10 mouse cellular contexts compared by ENCODE assay signal in genomic region chr3:5090108-5090869, GRCm38 (mm10).
DNase-seq lines count a peak whose midpoint lies in the region; ATAC-seq and TF ChIP-seq lines count a peak whose summit lies in the region.
"Had no signal": no experiment of that assay in that cellular context is flagged by ENCODE, and none has a peak within 500 bp of the region (broad histone marks: within the 10 kb centered on the region; RNA-seq: fewer than 3 reads in every experiment).

No protein-coding gene starts in this region.

- no peak for TF ChIP-seq EP300 in stomach, postnatal 0 days (optimal IDR thresholded peaks at IDR 0.05)

- no peak overlapping the region for H3K27ac ChIP-seq in hindbrain, embryonic 16.5 days (ENCODE audit: low read depth, low read length)
- H3K27ac ChIP-seq in hindbrain, embryonic 13.5 days: no peak overlapping the region
- peak overlapping the region; percentile 15; the same call in 1 of the 2 replicates for H3K27ac ChIP-seq in midbrain, embryonic 15.5 days
- H3K27ac ChIP-seq in midbrain, embryonic 13.5 days: no peak overlapping the region
- H3K27ac ChIP-seq in intestine, embryonic 15.5 days: peak overlapping the region; percentile 44; the same call in 1 of the 2 replicates
- 0 out of 2 replicates have a peak overlapping the region, but pooled peaks have one; percentile 24 for H3K27ac ChIP-seq in stomach, postnatal 0 days (replicated peaks)

- WGBS in hindbrain, embryonic 16.5 days: 72% methylated on average over 13 of the region's 13 CpGs
- 81% methylated on average over 13 of the region's 13 CpGs for WGBS in hindbrain, embryonic 13.5 days
- WGBS in midbrain, embryonic 15.5 days: 74% methylated on average over 13 of the region's 13 CpGs
- WGBS in midbrain, embryonic 13.5 days: 78% methylated on average over 13 of the region's 13 CpGs
- 43% methylated on average over 13 of the region's 13 CpGs for WGBS in intestine, embryonic 15.5 days
- 50% methylated on average over 13 of the region's 13 CpGs for WGBS in stomach, postnatal 0 days

- H3K4me1 ChIP-seq in hindbrain, embryonic 16.5 days (ENCODE audit: control insufficient read depth, insufficient read depth, low read depth, low read length): no peaks in the 10 kb centered on the region
- H3K4me1 ChIP-seq in hindbrain, embryonic 13.5 days (replicated peaks): 0 out of 2 replicates have a peak, but pooled peaks cover 2% of the 10 kb centered on the region
- no peaks in the 10 kb centered on the region for H3K4me1 ChIP-seq in midbrain, embryonic 15.5 days
- no peaks in the 10 kb centered on the region for H3K4me1 ChIP-seq in midbrain, embryonic 13.5 days (replicated peaks)
- 0 out of 2 replicates have a peak, but pooled peaks cover 2% of the 10 kb centered on the region for H3K4me1 ChIP-seq in intestine, embryonic 15.5 days (replicated peaks)
- H3K4me1 ChIP-seq in stomach, postnatal 0 days (replicated peaks; ENCODE audit: control insufficient read depth, insufficient read depth): no peaks in the 10 kb centered on the region

- H3K27me3 ChIP-seq in hindbrain, embryonic 16.5 days (replicated peaks; ENCODE audit: control insufficient read depth, insufficient read depth, low read length): no peaks in the 10 kb centered on the region
- no peaks in the 10 kb centered on the region for H3K27me3 ChIP-seq in hindbrain, embryonic 13.5 days
- no peaks in the 10 kb centered on the region for H3K27me3 ChIP-seq in midbrain, embryonic 15.5 days (replicated peaks)
- H3K27me3 ChIP-seq in midbrain, embryonic 13.5 days: no peaks in the 10 kb centered on the region
- no peaks in the 10 kb centered on the region for H3K27me3 ChIP-seq in intestine, embryonic 15.5 days (replicated peaks)
- H3K27me3 ChIP-seq in stomach, postnatal 0 days (ENCODE audit: control insufficient read depth, insufficient read depth, low read length): no peaks in the 10 kb centered on the region

- H3K9me3 ChIP-seq in hindbrain, embryonic 16.5 days (ENCODE audit: control insufficient read depth, low read length): no peaks in the 10 kb centered on the region
- no peaks in the 10 kb centered on the region for H3K9me3 ChIP-seq in hindbrain, embryonic 13.5 days
- no peaks in the 10 kb centered on the region for H3K9me3 ChIP-seq in midbrain, embryonic 15.5 days
- H3K9me3 ChIP-seq in midbrain, embryonic 13.5 days: no peaks in the 10 kb centered on the region
- no peaks in the 10 kb centered on the region for H3K9me3 ChIP-seq in intestine, embryonic 15.5 days
- no peaks in the 10 kb centered on the region for H3K9me3 ChIP-seq in stomach, postnatal 0 days (ENCODE audit: control insufficient read depth, low read length)

- no peak overlapping the region for H3K4me3 ChIP-seq in hindbrain, embryonic 16.5 days (ENCODE audit: low read length)
- no peak overlapping the region for H3K4me3 ChIP-seq in hindbrain, embryonic 13.5 days
- H3K4me3 ChIP-seq in midbrain, embryonic 15.5 days: no peak overlapping the region
- H3K4me3 ChIP-seq in midbrain, embryonic 13.5 days (replicated peaks): no peak overlapping the region
- H3K4me3 ChIP-seq in intestine, embryonic 15.5 days (replicated peaks): peak overlapping the region; percentile 3; the same call in 1 of the 2 replicates
- peak overlapping the region; percentile 30 for H3K4me3 ChIP-seq in stomach, postnatal 0 days (ENCODE audit: low read depth, low read length)

- H3K36me3 ChIP-seq in hindbrain, embryonic 16.5 days (ENCODE audit: control insufficient read depth, insufficient read depth, low read length): no peaks in the 10 kb centered on the region
- no peaks in the 10 kb centered on the region for H3K36me3 ChIP-seq in hindbrain, embryonic 13.5 days
- no peaks in the 10 kb centered on the region for H3K36me3 ChIP-seq in midbrain, embryonic 15.5 days (replicated peaks)
- H3K36me3 ChIP-seq in midbrain, embryonic 13.5 days: no peaks in the 10 kb centered on the region
- no peaks in the 10 kb centered on the region for H3K36me3 ChIP-seq in intestine, embryonic 15.5 days
- H3K36me3 ChIP-seq in stomach, postnatal 0 days (ENCODE audit: control insufficient read depth, insufficient read depth, low read length): no peaks in the 10 kb centered on the region

- H3K9ac ChIP-seq in hindbrain, embryonic 16.5 days (ENCODE audit: low read depth, low read length): no peak overlapping the region
- no peak overlapping the region for H3K9ac ChIP-seq in hindbrain, embryonic 13.5 days
- H3K9ac ChIP-seq in midbrain, embryonic 15.5 days: no peak overlapping the region
- no peak overlapping the region for H3K9ac ChIP-seq in midbrain, embryonic 13.5 days (replicated peaks)
- no peak overlapping the region for H3K9ac ChIP-seq in intestine, embryonic 15.5 days
- H3K9ac ChIP-seq in stomach, postnatal 0 days (ENCODE audit: low read length): no peak overlapping the region

- DNase-seq in stomach, postnatal 0 days (ENCODE audit: low spot score): no peak
- no peak for DNase-seq in cerebellum, adult 11 months
- DNase-seq in heart, postnatal 25 days (ENCODE audit: low spot score): no peak
- DNase-seq: gastrocnemius, postnatal 25 days; lung, adult 18-20 months had no signal

- intact Hi-C loops in heart, postnatal 25 days (cut with DNase I): no loop called here

- H3K4me2 ChIP-seq in hindbrain, embryonic 16.5 days (ENCODE audit: low read length): no peak overlapping the region
- no peak overlapping the region for H3K4me2 ChIP-seq in hindbrain, embryonic 13.5 days
- H3K4me2 ChIP-seq in midbrain, embryonic 15.5 days: peak overlapping the region; percentile 1; the same call in 1 of the 2 replicates
- H3K4me2 ChIP-seq in midbrain, embryonic 13.5 days (replicated peaks): no peak overlapping the region
- H3K4me2 ChIP-seq in intestine, embryonic 15.5 days (replicated peaks): peak overlapping the region; percentile 38; the same call in 1 of the 2 replicates
- peak overlapping the region; percentile 36 for H3K4me2 ChIP-seq in stomach, postnatal 0 days (replicated peaks; ENCODE audit: low read depth)

- no peak for TF ChIP-seq CTCF in stomach, postnatal 0 days (IDR thresholded peaks at IDR 0.05; ENCODE audit: low read depth)

- ATAC-seq in hindbrain, embryonic 16.5 days: peak; percentile 37; the same call in 1 of the 2 replicates
- ATAC-seq in hindbrain, embryonic 13.5 days (ENCODE audit: low FRiP score): no peak
- 0 out of 2 replicates have a peak, but pooled peaks have one; percentile 66 for ATAC-seq in midbrain, embryonic 15.5 days (replicated peaks)
- ATAC-seq in midbrain, embryonic 13.5 days: no peak
- ATAC-seq in intestine, embryonic 15.5 days: peak; percentile 71
- no peak for ATAC-seq in stomach, postnatal 0 days (ENCODE audit: low FRiP score, low TSS enrichment)

Comparison
In these comparisons a context has a peak if more than half of its experiments do, and no peak if none do; other contexts are left out.
1. ATAC-seq: peak in hindbrain, embryonic 16.5 days (single experiment), midbrain, embryonic 15.5 days (single experiment) and intestine, embryonic 15.5 days (single experiment); none in hindbrain, embryonic 13.5 days (single experiment), midbrain, embryonic 13.5 days (single experiment) and stomach, postnatal 0 days (single experiment).
2. H3K27ac ChIP-seq: peak in midbrain, embryonic 15.5 days (single experiment), intestine, embryonic 15.5 days (single experiment) and stomach, postnatal 0 days (single experiment); none in hindbrain, embryonic 16.5 days (single experiment), hindbrain, embryonic 13.5 days (single experiment) and midbrain, embryonic 13.5 days (single experiment).
3. H3K4me2 ChIP-seq: peak in midbrain, embryonic 15.5 days (single experiment), intestine, embryonic 15.5 days (single experiment) and stomach, postnatal 0 days (single experiment); none in hindbrain, embryonic 16.5 days (single experiment), hindbrain, embryonic 13.5 days (single experiment) and midbrain, embryonic 13.5 days (single experiment).
4. H3K4me3 ChIP-seq: peak in intestine, embryonic 15.5 days (single experiment) and stomach, postnatal 0 days (single experiment); none in hindbrain, embryonic 16.5 days (single experiment), hindbrain, embryonic 13.5 days (single experiment), midbrain, embryonic 15.5 days (single experiment) and midbrain, embryonic 13.5 days (single experiment).